Mouse (Mus musculus) common myeloid progenitor, adult 5-6 weeks (primary cell): ENCODE data around the gene Pheta2. TPM values are rescaled to one million over a fixed set of nuclear protein-coding genes. Genes with fewer than 3 reads are reported as not detected.

Source experiments
- total RNA-seq: library from RNA; stranded (forward); fragments of 200-1000, 187-1606 nt; gene quantifications from 2 replicates; pipeline ENCODE4 v1.2.3, GENCODE M21; 2017

The Pheta2 gene
- total RNA-seq, 1 experiment from 2014 or later, result 15.5 TPM

Other genes starting within 250 kb of the Pheta2 start
- gene Ccdc134, start 211.0 kb upstream of the Pheta2 start, total RNA-seq, result 8.8 and 18.0 TPM in 2 replicates
- gene Srebf2, start 191.8 kb upstream of the Pheta2 start, total RNA-seq, result 42.8 and 64.3 TPM in 2 replicates
- 3.1 and 4.8 TPM in 2 replicates for gene Shisa8, start 126.1 kb upstream of the Pheta2 start, total RNA-seq
- gene Tnfrsf13c, start 114.6 kb upstream of the Pheta2 start, total RNA-seq, result 2.7 and 5.9 TPM in 2 replicates
- 19.4 and 30.6 TPM in 2 replicates for gene Cenpm, start 94.2 kb upstream of the Pheta2 start, total RNA-seq
- gene 1500009C09Rik, start 86.5 kb upstream of the Pheta2 start, total RNA-seq, result not detected in 2 replicates
- gene Sept3, start 64.0 kb upstream of the Pheta2 start, total RNA-seq, result 0.23 and 0.44 TPM in 2 replicates
- not detected in 2 replicates for gene Wbp2nl, start 40.0 kb upstream of the Pheta2 start, total RNA-seq
- 19.2 and 32.4 TPM in 2 replicates for gene Naga, start within 50 bp of the Pheta2 start, total RNA-seq
- 43.6 and 67.9 TPM in 2 replicates for gene Smdt1, start within 50 bp of the Pheta2 start, total RNA-seq
- 126 and 144 TPM in 2 replicates for gene Ndufa6, start 15.4 kb downstream of the Pheta2 start, total RNA-seq
- gene Cyp2d22, start 41.3 kb downstream of the Pheta2 start, total RNA-seq, result 0.64 TPM in 1 of 2 replicates, not detected in the other
- not detected in 2 replicates for gene Cyp2d11, start 55.1 kb downstream of the Pheta2 start, total RNA-seq
- gene Cyp2d10, start 68.3 kb downstream of the Pheta2 start, total RNA-seq, result not detected in 2 replicates
- gene Cyp2d9, start 94.5 kb downstream of the Pheta2 start, total RNA-seq, result not detected in 2 replicates
- not detected in 2 replicates for gene Cyp2d12, start 216.1 kb downstream of the Pheta2 start, total RNA-seq